Mouse (Mus musculus) midbrain, embryonic 16.5 days (tissue): Measurements from ENCODE around the gene Gucy2g. TPM values are rescaled to one million over a fixed set of nuclear protein-coding genes. Genes with fewer than 3 reads are reported as not detected.

Experiments used
- ATAC-seq: fragments of 200-750 bp; cut with Nextera tagmentation; 2 replicates; pipeline ENCODE4 v1.8.0; 2017; ENCODE audit warnings: moderate TSS enrichment
- H3K27ac ChIP-seq: fragments of 300-500 bp; sonication (generic); 2 replicates; pipeline ENCODE4 v1.5.1; 2014; ENCODE audit warnings: mild to moderate bottlenecking, low read length, mixed read lengths
- H3K27me3 ChIP-seq: fragments of 300-500 bp; sonication (generic); 2 replicates; pipeline ENCODE4 v1.6.1; 2014; ENCODE audit warnings: low read depth, low read length, mixed read lengths; ENCODE audit not compliant: control insufficient read depth, insufficient read depth
- H3K36me3 ChIP-seq: fragments of 300-500 bp; sonication (generic); 2 replicates; pipeline ENCODE4 v1.6.1; 2014; ENCODE audit warnings: mild to moderate bottlenecking, low read length, moderate library complexity, mixed read lengths; ENCODE audit not compliant: control insufficient read depth, insufficient read depth
- H3K4me1 ChIP-seq: fragments of 300-500 bp; sonication (generic); 2 replicates; pipeline ENCODE4 v1.6.1; 2014; ENCODE audit warnings: mild to moderate bottlenecking, low read length, mixed read lengths; ENCODE audit not compliant: control insufficient read depth, insufficient read depth
- H3K4me2 ChIP-seq: fragments of 300-500 bp; sonication (generic); 2 replicates; pipeline ENCODE4 v1.6.1; 2014; ENCODE audit warnings: mild to moderate bottlenecking, low read length, mixed read lengths
- H3K4me3 ChIP-seq: fragments of 300-500 bp; sonication (generic); 2 replicates; pipeline ENCODE4 v1.5.1; 2014; ENCODE audit warnings: low read depth, mild to moderate bottlenecking, low read length, moderate library complexity, mixed read lengths
- H3K9ac ChIP-seq: fragments of 300-500 bp; sonication (generic); 2 replicates; pipeline ENCODE4 v1.6.1; 2014; ENCODE audit warnings: low read depth, low read length, mixed read lengths
- H3K9me3 ChIP-seq: fragments of 300-500 bp; sonication (generic); replicated peaks from 2 replicates; pipeline ENCODE4 v1.6.1; 2014; ENCODE audit warnings: mild to moderate bottlenecking, low read length, mixed read lengths; ENCODE audit not compliant: control insufficient read depth, poor library complexity, severe bottlenecking
- WGBS: fragments of 180-500 bp; shearing (Covaris S2); extraction: QIAGEN DNeasy Blood & Tissue Kit; methylation state at CpG from one replicate; pipeline ENCODE4 v1.1.7; 2014; 5-methylcytosine and 5-hydroxymethylcytosine counted together
- polyA plus RNA-seq: library from polyadenylated mRNA; unstranded; fragments of >200 nt; fragmentation: Nextera tagmentation; extraction: Ambion mirVana; gene quantifications from 2 replicates; pipeline ENCODE4 v1.2.1, GENCODE M21; 2015

Gucy2g gene
- polyA plus RNA-seq, 1 experiment from 2014 or later = 0.05 TPM

- peak overlapping the region; percentile 39 for H3K4me3 ChIP-seq
- H3K9ac ChIP-seq = peak overlapping the region; percentile 52
- ATAC-seq = peak; percentile 77
- H3K4me1 ChIP-seq = peaks cover 21% of the 10 kb centered on the region
- no peaks in the 10 kb centered on the region for H3K27me3 ChIP-seq
- no peaks in the 10 kb centered on the region for H3K9me3 ChIP-seq
- peak overlapping the region; percentile 59 for H3K4me2 ChIP-seq
- H3K36me3 ChIP-seq = no peaks in the 10 kb centered on the region
- under 1% methylated on average over 32 of the region's 32 CpGs for WGBS
- H3K27ac ChIP-seq = peak overlapping the region; percentile 40
These were observed 12.8 kb upstream of the Gucy2g start for GRCm38 (mm10) chr19:55253570-55254441.

- peak overlapping the region; percentile 52 for H3K9ac ChIP-seq
- peak overlapping the region; percentile 39 for H3K4me3 ChIP-seq
- H3K27ac ChIP-seq = peak overlapping the region; percentile 40
- 3% methylated on average over 9 of the region's 9 CpGs for WGBS
- H3K9me3 ChIP-seq = no peaks in the 10 kb centered on the region
- no peak for ATAC-seq
- peaks cover 21% of the 10 kb centered on the region for H3K4me1 ChIP-seq
- peak overlapping the region; percentile 59 for H3K4me2 ChIP-seq
- no peaks in the 10 kb centered on the region for H3K36me3 ChIP-seq
- H3K27me3 ChIP-seq = no peaks in the 10 kb centered on the region
These were observed 12.2 kb upstream of the Gucy2g start for GRCm38 (mm10) chr19:55253239-55253569.

GRCm38 (mm10) chr19:55251383-55252124 is 10.5 kb upstream of the Gucy2g start, which contains the start of gene Acsl5:
Gene Acsl5, plus strand, starts transcription at chr19:55251938.
- no peak within 1 kb of the TSS for H3K27ac ChIP-seq
- peaks cover 21% of the 10 kb centered on the region for H3K4me1 ChIP-seq
- WGBS = 93% methylated on average over 9 of the region's 9 CpGs
- H3K9me3 ChIP-seq = no peaks in the 10 kb centered on the region
- no peak for ATAC-seq
- H3K36me3 ChIP-seq = no peaks in the 10 kb centered on the region
- H3K4me2 ChIP-seq = no peak within 1 kb of the TSS; the same call in 1 of the 2 replicates
- H3K9ac ChIP-seq = no peak within 1 kb of the TSS
- H3K27me3 ChIP-seq = no peaks in the 10 kb centered on the region
- no peak within 1 kb of the TSS for H3K4me3 ChIP-seq

- H3K27me3 ChIP-seq = no peaks in the 10 kb centered on the region
- no peaks in the 10 kb centered on the region for H3K9me3 ChIP-seq
- no peak for ATAC-seq
- no peak overlapping the region for H3K4me2 ChIP-seq
- no peak overlapping the region for H3K27ac ChIP-seq
- 87% methylated on average over 5 of the region's 5 CpGs for WGBS
- H3K36me3 ChIP-seq = no peaks in the 10 kb centered on the region
- peaks cover 21% of the 10 kb centered on the region for H3K4me1 ChIP-seq
- no peak overlapping the region for H3K9ac ChIP-seq
- H3K4me3 ChIP-seq = no peak overlapping the region
These were observed 9.4 kb upstream of the Gucy2g start for GRCm38 (mm10) chr19:55250451-55250850.

GRCm38 (mm10) chr19:55247991-55248520 is 7.0 kb upstream of the Gucy2g start:
- H3K9me3 ChIP-seq = no peaks in the 10 kb centered on the region
- no peaks in the 10 kb centered on the region for H3K36me3 ChIP-seq
- no peak overlapping the region for H3K27ac ChIP-seq
- no peak overlapping the region for H3K4me3 ChIP-seq
- no peak overlapping the region for H3K4me2 ChIP-seq
- H3K9ac ChIP-seq = no peak overlapping the region
- no peak for ATAC-seq
- 78% methylated on average over 9 of the region's 9 CpGs for WGBS
- peaks cover 2% of the 10 kb centered on the region; the same call in 1 of the 2 replicates for H3K4me1 ChIP-seq
- H3K27me3 ChIP-seq = no peaks in the 10 kb centered on the region

GRCm38 (mm10) chr19:55247563-55247962 is 6.5 kb upstream of the Gucy2g start:
- 83% methylated on average over 5 of the region's 5 CpGs for WGBS
- Histone ChIP-seq H3K9me3 (no peaks in the 10 kb centered on the region), H3K27ac (no peak overlapping the region), H3K4me2 (no peak overlapping the region), H3K4me1 (no peaks in the 10 kb centered on the region), H3K27me3 (no peaks in the 10 kb centered on the region), H3K9ac (no peak overlapping the region), H3K4me3 (no peak overlapping the region), H3K36me3 (no peaks in the 10 kb centered on the region)
- no peak for ATAC-seq

GRCm38 (mm10) chr19:55244791-55245231 is 3.8 kb upstream of the Gucy2g start:
- Histone ChIP-seq H3K27me3 (no peaks in the 10 kb centered on the region), H3K4me1 (no peaks in the 10 kb centered on the region), H3K27ac (no peak overlapping the region), H3K4me2 (no peak overlapping the region), H3K9me3 (no peaks in the 10 kb centered on the region), H3K9ac (no peak overlapping the region), H3K4me3 (no peak overlapping the region), H3K36me3 (no peaks in the 10 kb centered on the region)
- no peak for ATAC-seq
- 22% methylated on average over 7 of the region's 7 CpGs for WGBS

- H3K9ac ChIP-seq = no peak overlapping the region
- H3K4me2 ChIP-seq = no peak overlapping the region
- no peak for ATAC-seq
- no peaks in the 10 kb centered on the region for H3K4me1 ChIP-seq
- WGBS = 84% methylated on average over 6 of the region's 6 CpGs
- H3K27me3 ChIP-seq = no peaks in the 10 kb centered on the region
- H3K9me3 ChIP-seq = no peaks in the 10 kb centered on the region
- no peak overlapping the region for H3K4me3 ChIP-seq
- H3K36me3 ChIP-seq = no peaks in the 10 kb centered on the region
- H3K27ac ChIP-seq = no peak overlapping the region
These were observed 1.1 kb downstream of the Gucy2g start for GRCm38 (mm10) chr19:55239766-55240426.
